Mouse (Mus musculus) bone marrow macrophage, adult 2 months (primary cell): Measurements from ENCODE around the gene Cnga3.

Experiments
- CTCF ChIP-seq: IDR thresholded peaks from 2 replicates; pipeline ENCODE4 v1.5.1; 2012; ENCODE audit warnings: low read depth, mild to moderate bottlenecking, low read length, moderate library complexity
- POLR2A ChIP-seq: IDR thresholded peaks from 2 replicates; pipeline ENCODE4 v1.6.1; 2012; ENCODE audit warnings: mild to moderate bottlenecking, low read depth, low read length, borderline replicate concordance

- TF ChIP-seq POLR2A (no peak), CTCF (no peak)
These were observed 86.4 kb downstream of the Cnga3 start for GRCm38 (mm10) chr1:37300650-37301049.
